Mouse (Mus musculus) MEL (cell line): ENCODE data around the gene Slc25a34. TPM values are rescaled to one million over a fixed set of nuclear protein-coding genes. Genes with fewer than 3 reads are reported as not detected.

Experiments used
- DNase-seq: peaks from one replicate; pipeline ENCODE4 v3.0.0; 2011; ENCODE audit warnings: low read depth, low spot score
- H3K27ac ChIP-seq: 2 replicates; pipeline ENCODE4 v1.5.1; 2012; ENCODE audit warnings: low read depth, mild to moderate bottlenecking, control low read depth, low read length, moderate library complexity; ENCODE audit not compliant: control insufficient read depth
- H3K27me3 ChIP-seq, 2 experiments: fragments of 150-350 bp in 1 of 2; sonication (generic) in 1 of 2; 2 replicates each; pipeline ENCODE4 v1.6.1; 2012; ENCODE audit warnings: low read length in 2 of 2, mild to moderate bottlenecking in 2 of 2, improper control_type of control experiment in 1 of 2, moderate library complexity in 1 of 2; ENCODE audit not compliant: insufficient read depth in 2 of 2, control insufficient read depth in 1 of 2
- H3K36me3 ChIP-seq, 2 experiments: 2 replicates each; pipeline ENCODE4 v1.6.1; 2012 to 2014; ENCODE audit warnings: low read length in 2 of 2, improper control_type of control experiment in 1 of 2, inconsistent platforms in 1 of 2, mild to moderate bottlenecking in 1 of 2; ENCODE audit not compliant: insufficient read depth in 2 of 2, control insufficient read depth in 1 of 2
- H3K4me1 ChIP-seq, 2 experiments: fragments of 150-350 bp in 1 of 2; sonication (generic) in 1 of 2; 2 replicates each; pipeline ENCODE4 v1.6.1; 2012; ENCODE audit warnings: low read length in 2 of 2, improper control_type of control experiment in 1 of 2, mild to moderate bottlenecking in 1 of 2; ENCODE audit not compliant: insufficient read depth in 2 of 2, control insufficient read depth in 1 of 2
- H3K4me3 ChIP-seq, 2 experiments: fragments of 150-350 bp in 1 of 2; sonication (generic) in 1 of 2; 2 replicates each; pipeline ENCODE4 v1.5.1; 2012; ENCODE audit warnings: low read depth in 2 of 2, low read length in 2 of 2, mild to moderate bottlenecking in 2 of 2, moderate library complexity in 2 of 2, control low read depth in 1 of 2, improper control_type of control experiment in 1 of 2; ENCODE audit not compliant: control insufficient read depth in 1 of 2, insufficient read depth in 1 of 2
- H3K79me2 ChIP-seq: 2 replicates; pipeline ENCODE4 v1.6.1; 2012; ENCODE audit warnings: mild to moderate bottlenecking, low read length, moderate library complexity; ENCODE audit not compliant: control insufficient read depth, poor library complexity, insufficient read depth
- H3K9ac ChIP-seq: 2 replicates; pipeline ENCODE4 v1.6.1; 2012; ENCODE audit warnings: low read depth, mild to moderate bottlenecking, control low read depth, low read length, moderate library complexity; ENCODE audit not compliant: control insufficient read depth, poor library complexity, severe bottlenecking
- H3K9me3 ChIP-seq: fragments of 150-350 bp; sonication (generic); replicated peaks from 2 replicates; pipeline ENCODE4 v1.6.1; 2012; ENCODE audit warnings: mild to moderate bottlenecking, low read length, improper control_type of control experiment, moderate library complexity; ENCODE audit not compliant: insufficient read depth
- CHD1 ChIP-seq: IDR thresholded peaks from 2 replicates; pipeline ENCODE4 v1.6.1; 2012; ENCODE audit warnings: low read depth, mild to moderate bottlenecking, inconsistent platforms, low read length, improper control_type of control experiment
- CHD2 ChIP-seq: IDR thresholded peaks from 2 replicates; pipeline ENCODE4 v1.6.1; 2011; ENCODE audit warnings: low read length, improper control_type of control experiment
- CTCF ChIP-seq, 3 experiments: IDR thresholded peaks in 2 of 3; conservative IDR thresholded peaks in 1 of 3; 2 replicates each; pipeline ENCODE4 v1.5.1; 2011 to 2012; ENCODE audit warnings: low read length in 3 of 3, low read depth in 2 of 3, mild to moderate bottlenecking in 2 of 3, improper control_type of control experiment in 1 of 3, inconsistent platforms in 1 of 3, mixed read lengths in 1 of 3, moderate library complexity in 1 of 3; ENCODE audit not compliant: control insufficient read depth in 1 of 3, insufficient read depth in 1 of 3, poor library complexity in 1 of 3, severe bottlenecking in 1 of 3
- ELF1 ChIP-seq: IDR thresholded peaks from 2 replicates; pipeline ENCODE4 v1.6.1; 2014; ENCODE audit warnings: low read depth, mild to moderate bottlenecking, inconsistent platforms, low read length, improper control_type of control experiment, moderate library complexity
- EP300 ChIP-seq, 2 experiments: IDR thresholded peaks; 2 replicates each; pipeline ENCODE4 v1.6.1; 2011; ENCODE audit warnings: improper control_type of control experiment in 2 of 2, low read length in 2 of 2, low read depth in 1 of 2, mild to moderate bottlenecking in 1 of 2
- ETS1 ChIP-seq: IDR thresholded peaks from 2 replicates; pipeline ENCODE4 v1.6.1; 2012; ENCODE audit warnings: low read depth, mild to moderate bottlenecking, inconsistent platforms, low read length, improper control_type of control experiment, moderate library complexity
- GATA1 ChIP-seq: IDR thresholded peaks from 2 replicates; pipeline ENCODE4 v1.6.1; 2011; ENCODE audit warnings: low read depth, low read length, improper control_type of control experiment
- JUND ChIP-seq: IDR thresholded peaks from 2 replicates; pipeline ENCODE4 v1.6.1; 2011; ENCODE audit warnings: low read depth, mild to moderate bottlenecking, improper control_type of control experiment, low read length
- KAT2A ChIP-seq: conservative IDR thresholded peaks from 2 replicates; pipeline ENCODE4 v1.6.1; 2012; ENCODE audit warnings: low read depth, low read length, improper control_type of control experiment, inconsistent platforms
- MAX ChIP-seq: IDR thresholded peaks from 2 replicates; pipeline ENCODE4 v1.6.1; 2011; ENCODE audit warnings: low read length, improper control_type of control experiment
- MAZ ChIP-seq: IDR thresholded peaks from 2 replicates; pipeline ENCODE4 v1.6.1; 2012; ENCODE audit warnings: low read depth, mild to moderate bottlenecking, inconsistent platforms, low read length, improper control_type of control experiment
- MXI1 ChIP-seq: IDR thresholded peaks from 2 replicates; pipeline ENCODE4 v1.6.1; 2011; ENCODE audit warnings: mild to moderate bottlenecking, low read depth, low read length, improper control_type of control experiment
- MYB ChIP-seq: IDR thresholded peaks from 2 replicates; pipeline ENCODE4 v1.6.1; 2011; ENCODE audit warnings: mild to moderate bottlenecking, low read depth, low read length, improper control_type of control experiment
- NELFE ChIP-seq: IDR thresholded peaks from 2 replicates; pipeline ENCODE4 v1.6.1; 2011; ENCODE audit warnings: low read depth, low read length, improper control_type of control experiment
- NRF1 ChIP-seq: IDR thresholded peaks from 2 replicates; pipeline ENCODE4 v1.6.1; 2014; ENCODE audit warnings: low read depth, mild to moderate bottlenecking, inconsistent platforms, low read length, improper control_type of control experiment, moderate library complexity; ENCODE audit not compliant: poor library complexity, insufficient read depth, severe bottlenecking
- POLR2A ChIP-seq, 2 experiments: IDR thresholded peaks; 2 replicates each; pipeline ENCODE4 v1.6.1; 2011 to 2012; ENCODE audit warnings: low read length in 2 of 2, mild to moderate bottlenecking in 2 of 2, control low read depth in 1 of 2, improper control_type of control experiment in 1 of 2, low read depth in 1 of 2, moderate library complexity in 1 of 2; ENCODE audit not compliant: control insufficient read depth in 1 of 2, insufficient read depth in 1 of 2, poor library complexity in 1 of 2
- POLR2AphosphoS2 ChIP-seq: IDR thresholded peaks from 2 replicates; pipeline ENCODE4 v1.6.1; 2011; ENCODE audit warnings: low read length, improper control_type of control experiment
- POLR2AphosphoS5 ChIP-seq: IDR thresholded peaks from 2 replicates; pipeline ENCODE4 v1.6.1; 2012; ENCODE audit warnings: low read depth, borderline replicate concordance, mild to moderate bottlenecking, inconsistent platforms, low read length, moderate library complexity, mixed read lengths
- SMC3 ChIP-seq: IDR thresholded peaks from 2 replicates; pipeline ENCODE4 v1.6.1; 2011; ENCODE audit warnings: low read depth, low read length, improper control_type of control experiment
- TBP ChIP-seq: IDR thresholded peaks from 2 replicates; pipeline ENCODE4 v1.8.0; 2011; ENCODE audit warnings: low read depth, low read length, improper control_type of control experiment
- USF1 ChIP-seq: IDR thresholded peaks from 2 replicates; pipeline ENCODE4 v1.6.1; 2014; ENCODE audit warnings: low read depth, mild to moderate bottlenecking, inconsistent platforms, low read length, improper control_type of control experiment, moderate library complexity
- USF2 ChIP-seq, 2 experiments: IDR thresholded peaks; 2 replicates each; pipeline ENCODE4 v1.6.1; 2011 to 2012; ENCODE audit warnings: improper control_type of control experiment in 2 of 2, low read length in 2 of 2, borderline replicate concordance in 1 of 2, inconsistent platforms in 1 of 2, low read depth in 1 of 2, mild to moderate bottlenecking in 1 of 2; ENCODE audit not compliant: insufficient read depth in 1 of 2
- ZC3H11A ChIP-seq: IDR thresholded peaks from 2 replicates; pipeline ENCODE4 v1.6.1; 2012; ENCODE audit warnings: low read depth, mild to moderate bottlenecking, inconsistent platforms, low read length, improper control_type of control experiment
- ZKSCAN1 ChIP-seq: IDR thresholded peaks from 2 replicates; pipeline ENCODE4 v1.6.1; 2012; ENCODE audit warnings: low read depth, mild to moderate bottlenecking, inconsistent platforms, low read length, improper control_type of control experiment, moderate library complexity
- polyA plus RNA-seq, 2 experiments: library from polyadenylated mRNA; stranded (reverse) in 1 of 2; unstranded in 1 of 2; fragments of >175 nt in 1 of 2; fragments of >200 nt in 1 of 2; gene quantifications; 2 replicates each; pipeline versions ENCODE4 v1.2.1 to v1.2.4; 2012; ENCODE audit warnings: low replicate concordance in 2 of 2, low read depth in 1 of 2; ENCODE audit not compliant: insufficient read length in 2 of 2, insufficient read depth in 1 of 2, missing spikeins in 1 of 2
- total RNA-seq: library from RNA; depleted of rRNA; stranded (reverse); fragments of 300-350 nt; gene quantifications from 2 replicates; pipeline ENCODE4 v1.2.3, GENCODE M21; 2012

Gene Slc25a34
- total and polyA plus RNA-seq, 3 experiments = 0.10 TPM; not detected in 2

DNA sequence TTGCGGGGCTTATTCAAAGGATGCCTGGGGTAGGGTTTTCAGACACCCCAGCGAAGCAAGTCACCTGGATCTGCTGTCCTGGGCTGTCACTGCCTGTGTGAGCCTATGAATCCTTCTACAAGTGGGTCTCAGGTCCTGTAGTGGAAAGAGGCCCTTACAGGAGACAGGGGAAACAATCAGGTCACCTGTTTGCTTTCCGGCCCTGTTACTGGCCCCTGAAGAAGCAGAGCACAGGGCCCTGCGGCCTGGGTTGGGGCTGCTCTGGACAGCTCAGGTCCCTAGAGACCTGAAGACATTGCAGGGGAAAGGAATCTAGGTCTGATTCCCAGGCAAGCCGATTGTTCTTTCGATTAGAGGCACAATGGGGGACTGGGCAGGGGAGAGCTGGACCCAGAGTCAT, 23.3 kb downstream of the Slc25a34 start:
- Histone ChIP-seq H3K9ac (no peak overlapping the region), H3K36me3 (no peaks in the 10 kb centered on the region), H3K27me3 (no peaks in the 10 kb centered on the region; a peak in 1 of 4 replicates), H3K27ac (no peak overlapping the region), H3K9me3 (no peaks in the 10 kb centered on the region), H3K4me1 (no peaks in the 10 kb centered on the region), H3K79me2 (no peaks in the 10 kb centered on the region), H3K4me3 (no peak overlapping the region)
- TF ChIP-seq POLR2A (IDR thresholded peaks at IDR 0.05; ENCODE audit: control insufficient read depth in 1 of 2, insufficient read depth in 1 of 2, low read depth in 1 of 2, low read length in 2 of 2, poor library complexity in 1 of 2) = no peak
- no peak for TF ChIP-seq GATA1
- TF ChIP-seq MAZ = no peak
- TF ChIP-seq ZC3H11A = no peak
- no peak for TF ChIP-seq MXI1
- TF ChIP-seq CTCF (IDR thresholded peaks at IDR 0.05 in 2 of 3, conservative IDR thresholded peaks at IDR 0.05 in 1 of 3; ENCODE audit: control insufficient read depth in 1 of 3, insufficient read depth in 1 of 3, low read depth in 2 of 3, low read length in 3 of 3, poor library complexity in 1 of 3, severe bottlenecking in 1 of 3) = no peak
- TF ChIP-seq MYB = no peak
- TF ChIP-seq TBP = no peak
- no peak for TF ChIP-seq NELFE
- no peak for TF ChIP-seq ETS1
- no peak for DNase-seq

DNA sequence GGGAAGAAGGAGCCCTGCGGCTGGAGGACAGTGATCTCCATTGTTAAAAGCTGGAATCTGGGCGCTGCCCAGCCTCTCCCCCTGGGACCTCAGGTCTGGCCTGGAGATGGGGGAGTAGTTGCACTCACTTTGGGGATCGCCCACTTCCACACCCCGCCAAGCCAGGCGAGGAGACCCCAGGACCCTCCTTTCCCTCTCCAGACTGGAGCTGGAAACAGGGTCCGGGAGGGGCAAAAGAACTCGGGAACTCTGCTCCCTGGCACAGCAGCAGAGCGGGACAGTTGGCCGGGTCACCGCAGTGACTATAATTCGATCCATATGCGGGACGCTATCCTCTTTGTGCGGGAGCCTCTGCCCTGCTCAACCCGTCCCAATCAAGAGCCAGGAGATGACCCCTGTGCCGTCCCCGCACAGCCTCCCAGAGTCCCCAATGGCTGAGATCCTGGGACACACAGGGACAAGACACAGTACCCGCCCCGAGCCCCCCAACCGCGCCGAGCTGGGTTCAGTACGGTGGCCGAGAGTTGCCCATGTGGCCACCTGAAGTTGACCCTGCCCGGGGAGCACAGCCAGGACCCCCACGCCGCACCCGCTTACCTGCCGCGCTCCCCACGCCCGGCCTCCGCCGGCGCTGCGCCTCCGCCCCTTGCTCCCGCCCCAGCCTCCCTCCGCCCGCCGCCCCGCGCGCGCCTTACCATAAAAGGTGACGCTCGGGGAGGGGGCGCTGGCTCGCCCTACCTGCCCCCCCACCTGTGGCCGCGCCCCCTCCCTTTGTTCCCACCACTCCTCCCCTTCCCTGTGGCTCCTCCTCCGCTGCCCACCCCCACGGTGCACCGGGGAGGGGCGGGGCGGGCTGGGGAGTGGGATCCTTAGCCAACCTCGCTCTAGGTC, 24.1 kb downstream of the Slc25a34 start:
- no peak for TF ChIP-seq CHD2
- no peak for TF ChIP-seq MAX
- TF ChIP-seq USF2 (IDR thresholded peaks at IDR 0.05; ENCODE audit: borderline replicate concordance in 1 of 2, insufficient read depth in 1 of 2, low read depth in 1 of 2, low read length in 2 of 2) = no peak
- TF ChIP-seq CHD1 = no peak
- TF ChIP-seq KAT2A = no peak
- TF ChIP-seq ZKSCAN1 = no peak
- no peak for TF ChIP-seq JUND
- TF ChIP-seq GATA1 = no peak
- TF ChIP-seq POLR2AphosphoS5 = no peak
- no peak for TF ChIP-seq CTCF (IDR thresholded peaks at IDR 0.05 in 2 of 3, conservative IDR thresholded peaks at IDR 0.05 in 1 of 3; ENCODE audit: control insufficient read depth in 1 of 3, insufficient read depth in 1 of 3, low read depth in 2 of 3, low read length in 3 of 3, poor library complexity in 1 of 3, severe bottlenecking in 1 of 3)
- no peak for TF ChIP-seq POLR2AphosphoS2
- TF ChIP-seq USF1 = no peak
- TF ChIP-seq EP300 (IDR thresholded peaks at IDR 0.05; ENCODE audit: low read depth in 1 of 2, low read length in 2 of 2) = no peak
- no peak for TF ChIP-seq NRF1
- TF ChIP-seq ELF1 = no peak
- TF ChIP-seq ZC3H11A = no peak
- TF ChIP-seq SMC3 = no peak
- Histone ChIP-seq H3K79me2 (no peaks in the 10 kb centered on the region), H3K36me3 (no peaks in the 10 kb centered on the region), H3K4me3 (no peak overlapping the region), H3K27ac (no peak overlapping the region), H3K9me3 (no peaks in the 10 kb centered on the region), H3K27me3 (no peaks in the 10 kb centered on the region; a peak in 1 of 4 replicates), H3K4me1 (no peaks in the 10 kb centered on the region), H3K9ac (no peak overlapping the region)
- no peak for DNase-seq
